Mouse (Mus musculus) gastrocnemius, postnatal 14 days (tissue): Measurements from ENCODE around the gene Iqsec1. TPM values are rescaled to one million over a fixed set of nuclear protein-coding genes. Genes with fewer than 3 reads are reported as not detected.
A peak's percentile ranks its signal among the peaks of the same experiment; 100 is the strongest.

Experiments
- DNase-seq: peaks from one replicate; pipeline ENCODE4 v3.0.0; 2021; ENCODE audit warnings: mixed read lengths
- intact Hi-C: fragments of 180-260 bp; cut with DNase I; formaldehyde crosslinking; loops from one replicate; pipeline ENCODE4 v1.15.1; 2025; ENCODE audit warnings: low total_unique reads
- total RNA-seq, 2 experiments: library from RNA; stranded (reverse); gene quantifications; 2 replicates each; pipeline ENCODE4 v1.2.3; 2021

The Iqsec1 gene
- total RNA-seq, 2 experiments from 2014 or later, result 36.9 to 55.3 TPM

- intact Hi-C loops, result no loop called here
- DNase-seq, result no peak
Observed at GRCm38 (mm10) chr6:90900302-90900701, 88.2 kb downstream of the Iqsec1 start.

GRCm38 (mm10) chr6:90899266-90899665 is 89.2 kb downstream of the Iqsec1 start:
- no peak for DNase-seq

DNA sequence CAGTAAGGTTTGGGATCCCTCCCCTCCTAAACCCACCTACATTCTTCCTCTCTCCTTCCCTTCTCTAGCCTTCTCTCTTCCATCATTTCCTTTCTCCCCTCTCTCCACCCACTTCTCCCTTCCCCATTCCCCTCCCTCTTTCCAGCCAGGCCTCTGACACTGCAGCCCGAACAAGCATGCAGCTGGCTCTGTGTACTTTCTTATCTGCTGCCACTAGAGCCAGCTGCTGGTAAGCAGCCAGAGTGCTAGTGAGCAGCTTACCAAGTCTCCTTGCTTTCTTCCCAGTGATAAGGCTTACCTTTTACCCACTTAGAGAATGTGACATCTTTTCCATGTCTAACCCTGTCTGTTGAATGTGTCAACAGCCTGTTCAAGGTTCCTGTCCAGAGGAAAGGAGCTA is 90.4 kb downstream of the Iqsec1 start:
- DNase-seq, result no peak
- intact Hi-C loops, result no loop called here

More at GRCm38 (mm10) chr6:90899266-90899665, 89.2 kb downstream of the Iqsec1 start:
- intact Hi-C loops, result no loop called here

DNA sequence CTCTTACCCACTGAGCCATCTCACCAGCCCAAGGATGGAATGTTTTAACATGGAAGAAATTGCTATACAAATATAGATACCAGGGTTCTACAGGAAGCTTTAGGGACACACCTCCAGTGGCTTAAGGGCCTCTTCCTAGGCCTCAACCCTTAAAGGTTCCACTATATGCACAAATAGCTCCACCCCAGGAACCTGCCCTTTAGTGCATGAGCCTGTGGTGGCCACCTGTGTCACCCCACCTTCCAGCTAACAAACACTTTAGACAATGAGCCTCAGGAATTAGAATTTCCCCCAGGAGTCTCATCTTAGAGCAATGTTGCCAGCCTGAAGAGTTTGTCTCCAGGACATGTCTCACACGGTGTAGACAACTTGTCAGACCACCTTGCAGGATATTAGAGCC is 96.1 kb downstream of the Iqsec1 start:
- DNase-seq, result no peak
- intact Hi-C loops, result no loop called here

- intact Hi-C loops, result no loop called here
- DNase-seq, result no peak
Observed at GRCm38 (mm10) chr6:90889356-90890285, 98.9 kb downstream of the Iqsec1 start.

- DNase-seq, result no peak
- intact Hi-C loops, result no loop called here
Observed at GRCm38 (mm10) chr6:90887024-90887775, 101.3 kb downstream of the Iqsec1 start.

DNA sequence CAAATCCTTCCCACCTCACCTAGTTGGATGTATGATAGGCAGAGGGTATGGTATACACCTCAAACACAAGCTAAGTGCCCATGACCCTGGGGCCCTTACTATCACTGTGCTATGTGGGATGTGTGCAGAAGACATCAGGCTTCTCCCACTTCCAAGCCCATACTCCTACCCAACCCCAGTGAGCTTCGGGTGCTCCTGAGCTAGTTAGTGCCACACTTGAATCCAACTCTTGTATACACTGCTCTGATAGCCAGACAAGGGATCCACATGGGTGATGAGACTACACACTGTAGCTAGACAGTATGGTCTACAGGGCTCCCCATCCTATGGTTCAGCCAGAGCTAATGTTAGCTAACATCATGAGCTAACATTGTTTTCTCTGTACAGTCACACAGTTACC is 102.9 kb downstream of the Iqsec1 start:
- intact Hi-C loops, result no loop called here
- DNase-seq, result no peak

DNA sequence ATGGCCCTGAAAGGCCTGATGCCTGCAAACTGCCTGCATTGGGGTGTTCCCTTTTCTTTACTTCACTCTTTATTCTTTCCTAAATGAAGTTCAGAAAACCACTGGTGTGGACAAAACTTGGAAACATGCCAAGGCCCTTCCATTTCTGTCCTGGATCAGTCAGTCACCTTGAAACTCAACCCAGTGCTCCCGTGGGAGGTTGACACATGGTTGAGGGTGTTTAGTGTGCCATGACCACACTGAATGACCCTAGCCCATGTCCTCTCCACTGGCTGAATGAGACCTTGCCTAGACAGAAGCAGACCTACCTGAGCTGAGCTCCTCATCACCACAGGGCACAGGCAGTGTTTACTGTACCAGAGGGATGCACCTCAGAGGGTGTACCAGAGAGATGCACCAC is 103.9 kb downstream of the Iqsec1 start:
- DNase-seq, result no peak
- intact Hi-C loops, result no loop called here

DNA sequence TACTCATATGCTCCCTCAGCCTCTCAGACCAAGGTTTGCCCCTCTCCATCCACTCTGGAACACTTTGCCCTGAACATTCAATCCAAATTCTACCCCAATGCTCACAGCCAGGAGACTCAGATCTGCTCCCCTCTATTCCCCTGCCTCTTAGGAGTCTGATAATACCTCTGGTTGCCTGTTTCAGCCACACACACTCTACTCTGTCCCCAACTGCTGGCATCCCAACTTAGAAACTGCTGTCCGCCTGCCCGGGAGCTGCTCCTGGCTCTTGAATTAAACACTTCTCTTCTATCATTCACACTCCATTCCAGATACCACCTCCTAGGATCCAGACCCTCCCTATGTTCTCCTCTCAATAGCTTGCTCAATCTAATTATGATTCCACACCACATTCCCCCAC is 107.5 kb downstream of the Iqsec1 start:
- no peak for DNase-seq
- intact Hi-C loops, result no loop called here

DNA sequence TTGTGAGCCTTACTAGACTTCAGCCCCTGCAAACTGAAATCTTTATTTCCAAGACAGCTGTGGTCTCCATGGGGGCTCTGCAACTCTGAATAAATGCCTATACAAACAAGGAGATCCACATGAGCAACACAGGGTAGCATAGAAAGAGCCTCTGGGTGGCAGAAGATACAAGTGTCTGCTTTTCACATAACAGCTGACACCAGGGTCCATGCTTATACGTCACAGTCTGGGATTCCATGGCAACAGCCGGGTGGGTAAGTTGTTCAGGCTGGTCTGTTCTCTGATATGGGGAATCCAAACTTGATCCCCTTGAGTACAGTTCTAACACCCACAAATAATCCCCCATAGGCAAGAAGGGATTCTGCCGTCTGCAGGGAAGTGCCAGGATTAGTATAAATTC is 108.1 kb downstream of the Iqsec1 start:
- intact Hi-C loops, result no loop called here
- DNase-seq, result no peak

GRCm38 (mm10) chr6:90871581-90871980 is 116.9 kb downstream of the Iqsec1 start:
- no peak for DNase-seq
- intact Hi-C loops, result no loop called here

DNA sequence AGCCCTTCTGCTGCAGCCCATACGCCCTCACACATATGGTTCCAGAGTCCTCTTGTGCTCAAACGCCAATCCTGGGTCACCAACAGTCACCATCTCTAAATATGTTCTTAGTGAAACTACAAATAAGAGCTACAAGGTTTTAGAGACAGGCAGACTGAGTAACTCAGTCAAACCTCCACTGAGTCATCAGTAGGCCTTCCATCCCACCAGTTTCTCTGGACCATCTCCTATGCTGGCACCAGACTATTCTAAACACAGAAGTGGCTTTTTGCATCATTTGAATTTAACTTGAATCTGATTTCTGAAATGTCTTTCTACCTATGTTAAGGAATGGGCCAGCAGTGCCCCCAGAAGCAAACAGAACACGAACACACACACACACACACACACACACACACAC is 120.5 kb downstream of the Iqsec1 start:
- no peak for DNase-seq
- intact Hi-C loops, result no loop called here

- intact Hi-C loops, result no loop called here
- DNase-seq, result no peak
Observed at GRCm38 (mm10) chr6:90861370-90861769, 127.1 kb downstream of the Iqsec1 start.

GRCm38 (mm10) chr6:90857844-90858243 is 130.6 kb downstream of the Iqsec1 start:
- no peak for DNase-seq
- intact Hi-C loops, result no loop called here

DNA sequence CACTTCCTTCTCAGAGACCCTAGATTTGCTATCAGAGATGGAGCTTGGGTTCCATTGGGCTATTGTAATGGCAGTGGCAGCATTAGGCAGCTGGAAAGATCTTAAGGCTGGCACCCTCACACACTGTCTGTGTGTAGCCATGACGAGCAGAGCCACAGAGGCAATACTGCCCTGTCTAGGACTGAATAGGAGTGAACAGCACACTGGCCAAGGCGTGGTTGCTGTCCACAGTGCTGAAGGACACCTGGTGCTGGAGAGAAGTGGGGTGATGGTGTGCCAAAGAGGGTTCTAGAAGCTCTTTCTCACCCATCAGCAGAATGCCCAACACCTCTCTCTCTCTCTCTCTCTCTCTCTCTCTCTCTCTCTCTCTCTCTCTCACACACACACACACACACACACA is 136.1 kb downstream of the Iqsec1 start:
- intact Hi-C loops, result no loop called here
- DNase-seq, result peak; percentile 11

GRCm38 (mm10) chr6:90848068-90848467 is 140.4 kb downstream of the Iqsec1 start:
- no peak for DNase-seq
- intact Hi-C loops, result no loop called here

GRCm38 (mm10) chr6:90847523-90847922 is 141.0 kb downstream of the Iqsec1 start:
- DNase-seq, result no peak
- intact Hi-C loops, result no loop called here

GRCm38 (mm10) chr6:90839972-90840371 is 148.5 kb downstream of the Iqsec1 start:
- intact Hi-C loops, result no loop called here
- no peak for DNase-seq

DNA sequence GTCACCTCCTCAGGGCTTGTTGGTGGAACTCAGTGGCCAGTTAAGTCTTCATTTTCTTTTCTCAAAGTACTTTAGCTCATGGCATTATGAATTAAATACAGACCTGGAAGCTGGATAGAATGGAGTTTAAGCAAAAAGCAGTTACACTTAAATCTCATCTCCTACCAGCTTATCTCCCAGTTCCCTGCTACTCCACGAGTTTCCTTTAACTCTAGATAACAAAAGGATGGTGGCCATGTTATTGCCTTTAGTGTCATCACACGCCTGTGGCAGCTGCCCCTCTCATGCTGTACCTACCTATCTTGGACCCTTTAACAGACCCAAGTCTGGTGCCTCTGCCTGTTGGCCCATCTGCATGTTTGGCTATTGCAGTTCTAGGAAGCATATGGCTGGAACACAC is 151.7 kb downstream of the Iqsec1 start:
- DNase-seq, result no peak
- intact Hi-C loops, result no loop called here

DNA sequence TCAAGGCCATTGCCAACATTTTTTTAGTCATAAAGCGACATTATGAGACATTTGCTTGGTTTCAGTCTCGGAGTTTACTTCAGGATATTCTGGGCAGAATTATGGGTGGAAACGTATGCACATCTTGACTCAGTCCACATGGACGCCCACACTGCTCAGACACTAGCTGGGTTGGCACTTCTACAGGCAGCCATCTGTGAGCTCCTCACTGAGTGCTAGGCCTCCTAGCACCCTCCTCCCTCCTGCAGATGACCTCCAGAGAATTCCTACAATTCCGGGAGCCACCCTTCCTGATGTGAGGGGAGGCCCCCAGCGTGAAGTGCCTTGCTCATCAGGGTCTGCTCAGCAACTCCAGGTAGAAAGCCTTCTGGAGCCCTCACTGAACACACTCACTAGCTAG is 158.9 kb downstream of the Iqsec1 start:
- intact Hi-C loops, result loop anchor here (10.0 kb wide), 1 partner anchor 455 kb away; no protein-coding TSS in a partner anchor
- DNase-seq, result no peak

- intact Hi-C loops, result loop anchor here (10.0 kb wide), 1 partner anchor 460 kb away; no protein-coding TSS in a partner anchor
Observed at GRCm38 (mm10) chr6:90825063-90825462, 163.4 kb downstream of the Iqsec1 start.

More at GRCm38 (mm10) chr6:90825063-90825462, 163.4 kb downstream of the Iqsec1 start:
- DNase-seq, result no peak
